Mouse (Mus musculus): Measurements from ENCODE around the gene Bag5.
"Not testable (repeated sequence)": the region's sequence is repeated elsewhere in the genome, so short reads cannot be mapped to it uniquely, and the experiment has no call there.

DNA sequence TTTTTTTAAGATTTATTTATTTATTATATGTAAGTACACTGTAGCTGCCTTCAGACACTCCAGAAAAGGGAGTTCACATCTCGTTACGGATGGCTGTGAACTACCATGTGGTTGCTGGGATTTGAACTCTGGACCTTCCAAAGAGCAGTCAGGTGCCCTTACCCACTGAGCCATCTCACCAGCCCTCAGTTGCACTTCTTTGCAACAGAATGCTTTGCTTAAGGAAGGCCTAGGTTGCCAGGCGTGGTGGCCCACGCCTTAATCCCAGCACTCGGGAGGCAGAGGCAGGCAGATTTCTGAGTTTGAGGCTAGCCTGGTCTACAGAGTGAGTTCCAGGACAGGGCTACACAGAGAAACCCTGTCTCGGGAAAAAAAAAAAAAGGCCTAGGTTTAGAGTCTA, 823 bp upstream of the Bag5 start:
- not testable (repeated sequence) for TF ChIP-seq POLR2A (IDR thresholded peaks at IDR 0.05; ENCODE audit: low read depth, low read length); CTCF (IDR thresholded peaks at IDR 0.05; ENCODE audit: borderline replicate concordance, insufficient read depth, low read length)
